ENCODE assay signal across 19 mouse cellular contexts in the genomic region with DNA sequence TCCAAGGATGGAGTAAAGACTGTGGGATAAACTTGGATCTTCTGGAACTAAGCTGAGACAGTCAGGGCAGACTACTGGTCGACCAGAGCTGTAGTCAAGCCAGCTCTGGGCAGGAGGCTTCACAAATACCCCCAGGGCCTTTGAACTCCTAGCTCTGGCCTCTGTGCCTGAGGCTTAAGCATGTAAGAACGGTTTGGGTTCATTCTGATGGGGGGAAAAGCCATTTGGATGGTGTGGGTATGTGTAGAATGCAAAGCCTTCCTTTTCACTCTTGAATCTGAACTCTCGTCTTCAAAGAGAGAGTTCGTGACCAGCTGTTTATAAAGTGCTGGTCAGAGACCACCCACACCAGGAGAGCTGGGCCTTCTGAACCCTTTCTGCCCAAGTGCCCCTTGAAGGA. TPM values are rescaled to one million over a fixed set of nuclear protein-coding genes. Genes with fewer than 3 reads are reported as not detected.
DNase-seq lines count a peak whose midpoint lies in the region; ATAC-seq and TF ChIP-seq lines count a peak whose summit lies in the region.
"Had no signal": no experiment of that assay in that cellular context is flagged by ENCODE, and none has a peak within 500 bp of the region (broad histone marks: within the 10 kb centered on the region; RNA-seq: fewer than 3 reads in every experiment).

No protein-coding gene starts in this region.

- H3K36me3 ChIP-seq in forebrain, embryonic 12.5 days (replicated peaks), result peaks cover 23% of the 10 kb centered on the region
- H3K36me3 ChIP-seq in forebrain, postnatal 0 days (ENCODE audit: insufficient read depth), result peaks cover 24% of the 10 kb centered on the region
- H3K36me3 ChIP-seq in lung, embryonic 15.5 days, result peaks cover 24% of the 10 kb centered on the region
- H3K36me3 ChIP-seq in neural tube, embryonic 12.5 days, result peaks cover 11% of the 10 kb centered on the region
- peaks cover 22% of the 10 kb centered on the region for H3K36me3 ChIP-seq in neural tube, embryonic 15.5 days

- TF ChIP-seq CTCF in forebrain, postnatal 0 days (IDR thresholded peaks at IDR 0.05; ENCODE audit: low read depth), result no peak

- no peaks in the 10 kb centered on the region for H3K9me3 ChIP-seq in forebrain, embryonic 12.5 days
- H3K9me3 ChIP-seq in forebrain, postnatal 0 days (ENCODE audit: low read length), result no peaks in the 10 kb centered on the region
- H3K9me3 ChIP-seq in lung, embryonic 15.5 days, result no peaks in the 10 kb centered on the region
- no peaks in the 10 kb centered on the region for H3K9me3 ChIP-seq in neural tube, embryonic 12.5 days
- no peaks in the 10 kb centered on the region for H3K9me3 ChIP-seq in neural tube, embryonic 15.5 days (replicated peaks)
- H3K9me3 ChIP-seq: embryonic facial prominence, embryonic 10.5 days; heart, embryonic 12.5 days; hindbrain, embryonic 10.5 days had no signal

- no peak for ATAC-seq in forebrain, embryonic 12.5 days (ENCODE audit: low FRiP score)
- ATAC-seq in forebrain, postnatal 0 days, result no peak
- no peak for ATAC-seq in lung, embryonic 15.5 days (ENCODE audit: borderline replicate concordance, extremely low read depth, low FRiP score, low TSS enrichment)
- no peak for ATAC-seq in neural tube, embryonic 12.5 days (ENCODE audit: low FRiP score, low read depth)
- ATAC-seq in neural tube, embryonic 15.5 days (ENCODE audit: low FRiP score), result no peak

- 76% methylated on average over 4 of the region's 4 CpGs for WGBS in forebrain, embryonic 12.5 days
- WGBS in forebrain, postnatal 0 days, result 73% methylated on average over 4 of the region's 4 CpGs
- WGBS in lung, embryonic 15.5 days, result 71% methylated on average over 4 of the region's 4 CpGs
- WGBS in neural tube, embryonic 12.5 days, result 74% methylated on average over 4 of the region's 4 CpGs
- WGBS in neural tube, embryonic 15.5 days, result 73% methylated on average over 4 of the region's 4 CpGs

- DNase-seq in forebrain, postnatal 0 days, result no peak
- no peak for DNase-seq in lung, postnatal 36 days
- DNase-seq in neural tube, embryonic 10.5 days (ENCODE audit: extremely low spot score, low spot score), result no peak
- DNase-seq in gastrocnemius, adult 8-10 months (ENCODE audit: low spot score in 2 of 2), result no peak
- DNase-seq: cerebellum, adult 9-10 months; gastrocnemius, postnatal 25 days; heart, adult 18-20 months; kidney, adult 11 months; retina, postnatal 1 day; right cerebral cortex, postnatal 25 days; spleen, adult 18-20 months had no signal

- H3K4me1 ChIP-seq in forebrain, embryonic 12.5 days, result peaks cover 52% of the 10 kb centered on the region
- H3K4me1 ChIP-seq in forebrain, postnatal 0 days (ENCODE audit: insufficient read depth), result peaks cover 27% of the 10 kb centered on the region
- H3K4me1 ChIP-seq in lung, embryonic 15.5 days, result peaks cover 56% of the 10 kb centered on the region
- H3K4me1 ChIP-seq in neural tube, embryonic 12.5 days, result peaks cover 40% of the 10 kb centered on the region
- peaks cover 59% of the 10 kb centered on the region for H3K4me1 ChIP-seq in neural tube, embryonic 15.5 days

- H3K27ac ChIP-seq in forebrain, embryonic 12.5 days, result peak overlapping the region; percentile 89
- H3K27ac ChIP-seq in forebrain, postnatal 0 days (ENCODE audit: low read depth, low read length), result no peak overlapping the region
- peak overlapping the region; percentile 72; the same call in 1 of the 2 replicates for H3K27ac ChIP-seq in lung, embryonic 15.5 days
- H3K27ac ChIP-seq in neural tube, embryonic 12.5 days, result no peak overlapping the region
- H3K27ac ChIP-seq in neural tube, embryonic 15.5 days (replicated peaks), result peak overlapping the region; percentile 63
- H3K27ac ChIP-seq: embryonic facial prominence, embryonic 10.5 days; kidney, postnatal 0 days had no signal

- H3K27me3 ChIP-seq in forebrain, embryonic 12.5 days, result peaks cover 55% of the 10 kb centered on the region
- H3K27me3 ChIP-seq in forebrain, postnatal 0 days (ENCODE audit: insufficient read depth, low read length), result no peaks in the 10 kb centered on the region
- no peaks in the 10 kb centered on the region for H3K27me3 ChIP-seq in lung, embryonic 15.5 days
- peaks cover 60% of the 10 kb centered on the region for H3K27me3 ChIP-seq in neural tube, embryonic 12.5 days (replicated peaks)
- H3K27me3 ChIP-seq in neural tube, embryonic 15.5 days (replicated peaks), result peaks cover 17% of the 10 kb centered on the region

- H3K4me2 ChIP-seq in forebrain, embryonic 12.5 days, result peak overlapping the region; percentile 39
- no peak overlapping the region for H3K4me2 ChIP-seq in forebrain, postnatal 0 days (ENCODE audit: low read depth)
- H3K4me2 ChIP-seq in lung, embryonic 15.5 days, result no peak overlapping the region
- peak overlapping the region; percentile 46 for H3K4me2 ChIP-seq in neural tube, embryonic 12.5 days (replicated peaks)
- H3K4me2 ChIP-seq in neural tube, embryonic 15.5 days, result no peak overlapping the region

- H3K9ac ChIP-seq in forebrain, embryonic 12.5 days, result 0 out of 2 replicates have a peak overlapping the region, but pooled peaks have one; percentile 13
- no peak overlapping the region for H3K9ac ChIP-seq in forebrain, postnatal 0 days
- H3K9ac ChIP-seq in lung, embryonic 15.5 days, result no peak overlapping the region
- no peak overlapping the region for H3K9ac ChIP-seq in neural tube, embryonic 12.5 days
- no peak overlapping the region for H3K9ac ChIP-seq in neural tube, embryonic 15.5 days (replicated peaks)

- no peak overlapping the region for H3K4me3 ChIP-seq in forebrain, embryonic 12.5 days (replicated peaks)
- H3K4me3 ChIP-seq in forebrain, postnatal 0 days (ENCODE audit: low read depth, low read length), result no peak overlapping the region
- no peak overlapping the region for H3K4me3 ChIP-seq in lung, embryonic 15.5 days
- no peak overlapping the region for H3K4me3 ChIP-seq in neural tube, embryonic 12.5 days
- H3K4me3 ChIP-seq in neural tube, embryonic 15.5 days (replicated peaks), result no peak overlapping the region
- H3K4me3 ChIP-seq: heart, embryonic 12.5 days had no signal

RNA-seq across cellular contexts. Expression of gene Cbx4, which starts 8.3 kb away (rescaled TPM):
- 12.7 and 14.5 TPM in 2 replicates for polyA plus RNA-seq in forebrain, embryonic 12.5 days (2016; fragmentation: Nextera tagmentation; extraction: Ambion mirVana)
- 36.1 and 38.6 TPM in 2 replicates for total RNA-seq in forebrain, postnatal 0 days (2014; rRNA removed)
- polyA plus RNA-seq in forebrain, postnatal 0 days (2015; fragmentation: Nextera tagmentation; extraction: Ambion mirVana), result 21.7 and 26.1 TPM in 2 replicates
- 13.3 and 14.1 TPM in 2 replicates for polyA plus RNA-seq in lung, embryonic 15.5 days (2015; fragmentation: Nextera tagmentation; extraction: Ambion mirVana)
- 12.5 and 12.7 TPM in 2 replicates for polyA plus RNA-seq in neural tube, embryonic 12.5 days (2016; fragmentation: Nextera tagmentation; extraction: Ambion mirVana)
- 20.2 and 24.2 TPM in 2 replicates for polyA plus RNA-seq in neural tube, embryonic 15.5 days (2015; fragmentation: Nextera tagmentation; extraction: Ambion mirVana)
- total RNA-seq in gastrocnemius, adult 8-10 months (2022), result 1 to 10 TPM; 2.1 to 3.0 (median 2.2) TPM

RNA-seq across cellular contexts. Expression of gene Cbx8, which starts 37.0 kb away (rescaled TPM):
- 11.5 and 11.7 TPM in 2 replicates for polyA plus RNA-seq in forebrain, embryonic 12.5 days (2016; fragmentation: Nextera tagmentation; extraction: Ambion mirVana)
- 14.2 and 21.9 TPM in 2 replicates for total RNA-seq in forebrain, postnatal 0 days (2014; rRNA removed)
- polyA plus RNA-seq in forebrain, postnatal 0 days (2015; fragmentation: Nextera tagmentation; extraction: Ambion mirVana), result 5.3 and 8.5 TPM in 2 replicates
- polyA plus RNA-seq in lung, embryonic 15.5 days (2015; fragmentation: Nextera tagmentation; extraction: Ambion mirVana), result 9.4 and 11.3 TPM in 2 replicates
- polyA plus RNA-seq in neural tube, embryonic 12.5 days (2016; fragmentation: Nextera tagmentation; extraction: Ambion mirVana), result 8.6 and 9.9 TPM in 2 replicates
- polyA plus RNA-seq in neural tube, embryonic 15.5 days (2015; fragmentation: Nextera tagmentation; extraction: Ambion mirVana), result 7.2 and 7.3 TPM in 2 replicates
- 1 to 10 TPM; 1.1 to 3.3 (median 2.5) TPM for total RNA-seq in gastrocnemius, adult 8-10 months (2022)

RNA-seq across cellular contexts. Expression of gene Cbx2, which starts 55.0 kb away (rescaled TPM):
- 84.2 and 89.3 TPM in 2 replicates for polyA plus RNA-seq in forebrain, embryonic 12.5 days (2016; fragmentation: Nextera tagmentation; extraction: Ambion mirVana)
- total RNA-seq in forebrain, postnatal 0 days (2014; rRNA removed), result 9.2 and 15.2 TPM in 2 replicates
- polyA plus RNA-seq in forebrain, postnatal 0 days (2015; fragmentation: Nextera tagmentation; extraction: Ambion mirVana), result 6.4 TPM in 2 replicates
- 36.7 and 38.3 TPM in 2 replicates for polyA plus RNA-seq in lung, embryonic 15.5 days (2015; fragmentation: Nextera tagmentation; extraction: Ambion mirVana)
- 46.6 and 47.6 TPM in 2 replicates for polyA plus RNA-seq in neural tube, embryonic 12.5 days (2016; fragmentation: Nextera tagmentation; extraction: Ambion mirVana)
- 8.3 and 13.3 TPM in 2 replicates for polyA plus RNA-seq in neural tube, embryonic 15.5 days (2015; fragmentation: Nextera tagmentation; extraction: Ambion mirVana)
- 1 to 10 TPM in 1 of 4 experiments, under 1 TPM in 3; 0.29 to 1.1 (median 0.68) TPM for total RNA-seq in gastrocnemius, adult 8-10 months (2022)

Comparison
In these comparisons a context has a peak if more than half of its experiments do, and no peak if none do; other contexts are left out.
1. H3K27ac ChIP-seq: peak in forebrain, embryonic 12.5 days (single experiment), lung, embryonic 15.5 days (single experiment) and neural tube, embryonic 15.5 days (single experiment); none in forebrain, postnatal 0 days (single experiment) and neural tube, embryonic 12.5 days (single experiment).
2. H3K4me2 ChIP-seq: peak in forebrain, embryonic 12.5 days (single experiment) and neural tube, embryonic 12.5 days (single experiment); none in forebrain, postnatal 0 days (single experiment), lung, embryonic 15.5 days (single experiment) and neural tube, embryonic 15.5 days (single experiment).